Mouse (Mus musculus): ENCODE data around the gene Hcst.

GRCm38 (mm10) chr7:30412735-30413147, 6.9 kb downstream of the Hcst start:
- TF ChIP-seq EP300 (IDR thresholded peaks at IDR 0.05; ENCODE audit: low read depth) (no peak), CTCF (IDR thresholded peaks at IDR 0.05; ENCODE audit: low read depth) (no peak)
